Mouse (Mus musculus): ENCODE data around the gene Pias3.
"Not testable (repeated sequence)": the region's sequence is repeated elsewhere in the genome, so short reads cannot be mapped to it uniquely, and the experiment has no call there.

The Pias3 gene

GRCm38 (mm10) chr3:96728634-96729402, 32.6 kb downstream of the Pias3 start:
- DNase-seq (ENCODE audit: low read depth, low spot score): no peak

GRCm38 (mm10) chr3:96729403-96729784, 33.2 kb downstream of the Pias3 start:
- DNase-seq (ENCODE audit: low read depth, low spot score): no peak

- DNase-seq (ENCODE audit: low read depth, low spot score): no peak
These were observed 34.6 kb downstream of the Pias3 start for GRCm38 (mm10) chr3:96730785-96731184.

- DNase-seq (ENCODE audit: low read depth, low spot score): no peak
These were observed 37.8 kb downstream of the Pias3 start for GRCm38 (mm10) chr3:96733984-96734383.

GRCm38 (mm10) chr3:96735200-96735599, 39.0 kb downstream of the Pias3 start:
- no peak for DNase-seq (ENCODE audit: low read depth, low spot score)

GRCm38 (mm10) chr3:96737013-96737740, 41.0 kb downstream of the Pias3 start:
- no peak for DNase-seq (ENCODE audit: low read depth, low spot score)

GRCm38 (mm10) chr3:96737995-96738394, 41.8 kb downstream of the Pias3 start:
- DNase-seq (ENCODE audit: low read depth, low spot score): no peak

- not testable (repeated sequence) for DNase-seq (ENCODE audit: low read depth, low spot score)
These were observed 44.1 kb downstream of the Pias3 start for GRCm38 (mm10) chr3:96740279-96740678.

- DNase-seq (ENCODE audit: low read depth, low spot score): no peak
These were observed 48.2 kb downstream of the Pias3 start for GRCm38 (mm10) chr3:96744348-96744747.

GRCm38 (mm10) chr3:96746829-96747228, 50.6 kb downstream of the Pias3 start:
- no peak for DNase-seq (ENCODE audit: low read depth, low spot score)
